Mouse (Mus musculus): ENCODE results near the gene Gm21987. TPM values are rescaled to one million over a fixed set of nuclear protein-coding genes. Genes with fewer than 3 reads are reported as not detected.

The Gm21987 gene
- polyA plus RNA-seq, 1 experiment from 2014 or later, result not detected

DNA sequence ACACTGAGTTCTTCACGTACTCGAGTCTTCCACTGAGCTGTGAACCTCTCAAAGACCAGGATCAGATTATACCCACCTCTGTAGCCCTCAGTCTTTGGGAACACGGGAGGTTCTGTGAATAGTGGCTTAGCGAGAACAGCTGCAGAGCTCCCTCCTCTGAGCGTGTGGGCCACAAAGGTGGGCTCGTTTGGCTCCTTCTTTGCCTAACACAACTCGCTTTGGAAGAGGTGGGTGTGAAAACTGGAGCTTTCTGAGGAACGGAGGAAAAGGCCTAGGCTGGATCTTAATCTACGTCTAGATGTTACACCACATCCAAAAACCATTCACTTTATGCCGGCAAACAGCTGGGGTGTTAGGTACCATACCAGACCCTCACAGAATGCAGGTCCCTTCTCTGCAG is 18.6 kb downstream of the Gm21987 start:
- Histone ChIP-seq H3K27me3 (ENCODE audit: control insufficient read depth, insufficient read depth, low read length) (no peaks in the 10 kb centered on the region), H3K36me3 (replicated peaks; ENCODE audit: control insufficient read depth, insufficient read depth) (no peaks in the 10 kb centered on the region), H3K27ac (no peak overlapping the region), H3K4me3 (replicated peaks; ENCODE audit: low read length) (no peak overlapping the region), H3K9me3 (ENCODE audit: control insufficient read depth, low read length) (no peaks in the 10 kb centered on the region), H3K4me1 (replicated peaks; ENCODE audit: control insufficient read depth, insufficient read depth, low read length) (no peaks in the 10 kb centered on the region), H3K4me2 (replicated peaks) (no peak overlapping the region), H3K9ac (no peak overlapping the region)
- ATAC-seq (ENCODE audit: low FRiP score), result no peak
- no peak for DNase-seq (ENCODE audit: low spot score)
- 88% methylated on average over 10 of the region's 10 CpGs for WGBS

DNA sequence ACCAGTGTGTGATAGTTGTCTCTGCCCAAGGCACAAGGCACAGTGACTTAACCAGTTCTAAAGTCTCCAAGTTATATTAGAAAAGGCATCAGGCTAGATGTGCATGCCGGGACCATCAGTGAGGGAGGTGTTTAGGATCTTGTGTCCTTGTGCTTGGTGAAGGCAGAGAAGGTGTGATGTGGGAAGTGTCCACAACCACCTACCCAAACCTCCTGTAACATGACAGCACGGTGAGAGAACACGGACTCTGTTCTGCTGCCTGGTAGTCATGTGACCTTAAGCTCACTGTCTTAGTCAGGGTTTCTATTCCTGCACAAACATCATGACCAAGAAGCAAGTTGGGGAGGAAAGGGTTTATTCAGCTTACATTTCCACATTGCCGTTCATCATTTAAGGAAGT is 19.4 kb downstream of the Gm21987 start:
- H3K27me3 ChIP-seq (ENCODE audit: control insufficient read depth, insufficient read depth, low read length), result no peaks in the 10 kb centered on the region
- no peak overlapping the region for H3K27ac ChIP-seq
- H3K4me3 ChIP-seq (replicated peaks; ENCODE audit: low read length), result no peak overlapping the region
- 86% methylated on average over 4 of the region's 4 CpGs for WGBS
- ATAC-seq (ENCODE audit: low FRiP score) (no peak), DNase-seq (ENCODE audit: low spot score) (no peak)
- H3K4me2 ChIP-seq (replicated peaks), result no peak overlapping the region
- no peaks in the 10 kb centered on the region for H3K4me1 ChIP-seq (replicated peaks; ENCODE audit: control insufficient read depth, insufficient read depth, low read length)
- H3K9me3 ChIP-seq (ENCODE audit: control insufficient read depth, low read length), result no peaks in the 10 kb centered on the region
- H3K36me3 ChIP-seq (replicated peaks; ENCODE audit: control insufficient read depth, insufficient read depth), result no peaks in the 10 kb centered on the region
- no peak overlapping the region for H3K9ac ChIP-seq

DNA sequence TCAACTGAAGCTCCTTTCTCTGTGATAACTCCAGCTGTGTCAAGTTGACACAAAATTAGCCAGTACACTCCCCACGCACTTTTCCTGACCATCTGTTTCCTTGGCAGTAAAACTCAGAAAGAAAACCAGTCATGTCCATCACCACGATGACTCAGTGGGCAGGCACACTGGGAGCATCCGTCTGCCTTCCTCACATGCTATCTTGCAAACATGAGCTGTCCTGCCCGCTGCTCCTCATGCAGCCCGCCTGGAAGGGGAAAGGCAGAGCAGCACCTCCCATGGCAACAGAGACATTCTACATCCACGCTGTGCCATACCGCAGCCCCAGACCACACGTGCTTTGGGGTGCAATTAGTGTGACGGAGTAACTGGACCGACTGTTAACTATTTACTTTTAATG is 21.5 kb downstream of the Gm21987 start:
- DNase-seq (ENCODE audit: low spot score), result no peak
- Histone ChIP-seq H3K36me3 (replicated peaks; ENCODE audit: control insufficient read depth, insufficient read depth) (no peaks in the 10 kb centered on the region), H3K9me3 (ENCODE audit: control insufficient read depth, low read length) (no peaks in the 10 kb centered on the region), H3K4me2 (replicated peaks) (no peak overlapping the region), H3K9ac (no peak overlapping the region), H3K4me3 (replicated peaks; ENCODE audit: low read length) (no peak overlapping the region), H3K27me3 (ENCODE audit: control insufficient read depth, insufficient read depth, low read length) (no peaks in the 10 kb centered on the region), H3K4me1 (replicated peaks; ENCODE audit: control insufficient read depth, insufficient read depth, low read length) (no peaks in the 10 kb centered on the region), H3K27ac (no peak overlapping the region)
- no peak for ATAC-seq (ENCODE audit: low FRiP score)
- 58% methylated on average over 10 of the region's 10 CpGs for WGBS

DNA sequence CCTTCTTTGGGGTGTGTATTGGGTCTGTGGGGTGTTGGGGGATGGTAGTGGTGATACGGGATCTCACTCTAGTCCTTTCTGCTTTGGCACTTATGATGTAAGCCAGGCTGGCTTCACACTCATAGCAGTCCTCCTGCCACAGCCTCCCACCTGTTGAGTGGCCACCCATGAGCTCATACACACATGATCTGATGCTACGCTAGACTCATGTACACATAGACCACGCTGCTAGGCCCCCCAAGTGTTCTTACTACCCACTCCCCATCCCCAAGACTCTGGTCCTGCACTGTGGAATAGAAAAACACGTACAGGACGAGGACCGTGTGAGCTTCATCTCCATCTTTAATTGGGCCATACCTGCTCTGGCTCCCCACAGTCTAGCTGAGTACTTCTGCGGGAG is 22.2 kb downstream of the Gm21987 start:
- no peak for DNase-seq (ENCODE audit: low spot score)
- H3K4me1 ChIP-seq (replicated peaks; ENCODE audit: control insufficient read depth, insufficient read depth, low read length), result no peaks in the 10 kb centered on the region
- no peak overlapping the region for H3K4me2 ChIP-seq (replicated peaks)
- H3K9ac ChIP-seq, result no peak overlapping the region
- H3K9me3 ChIP-seq (ENCODE audit: control insufficient read depth, low read length), result no peaks in the 10 kb centered on the region
- WGBS, result 91% methylated on average over 7 of the region's 7 CpGs
- ATAC-seq (ENCODE audit: low FRiP score), result no peak
- H3K36me3 ChIP-seq (replicated peaks; ENCODE audit: control insufficient read depth, insufficient read depth), result no peaks in the 10 kb centered on the region
- no peak overlapping the region for H3K27ac ChIP-seq
- no peak overlapping the region for H3K4me3 ChIP-seq (replicated peaks; ENCODE audit: low read length)
- no peaks in the 10 kb centered on the region for H3K27me3 ChIP-seq (ENCODE audit: control insufficient read depth, insufficient read depth, low read length)

DNA sequence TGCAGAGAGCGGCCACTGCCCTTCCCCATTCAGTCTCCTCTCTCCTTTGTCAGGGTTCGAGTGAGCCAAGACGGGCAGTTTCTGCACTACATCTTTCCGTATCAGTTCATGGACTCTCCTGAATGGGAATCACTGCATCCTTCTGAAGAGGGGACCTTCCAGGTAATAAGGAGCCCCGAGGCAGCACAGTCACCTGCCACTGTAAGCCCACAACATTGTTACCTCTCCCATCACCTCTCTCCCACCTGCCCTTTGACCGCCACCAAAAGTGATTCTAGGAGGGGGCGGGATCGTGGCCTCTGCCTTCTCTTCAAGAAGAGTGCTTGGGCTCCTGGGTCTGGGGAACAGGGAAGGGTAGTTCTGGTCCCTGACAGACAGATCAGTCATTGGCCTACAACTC is 22.6 kb downstream of the Gm21987 start:
- H3K27ac ChIP-seq, result no peak overlapping the region

DNA sequence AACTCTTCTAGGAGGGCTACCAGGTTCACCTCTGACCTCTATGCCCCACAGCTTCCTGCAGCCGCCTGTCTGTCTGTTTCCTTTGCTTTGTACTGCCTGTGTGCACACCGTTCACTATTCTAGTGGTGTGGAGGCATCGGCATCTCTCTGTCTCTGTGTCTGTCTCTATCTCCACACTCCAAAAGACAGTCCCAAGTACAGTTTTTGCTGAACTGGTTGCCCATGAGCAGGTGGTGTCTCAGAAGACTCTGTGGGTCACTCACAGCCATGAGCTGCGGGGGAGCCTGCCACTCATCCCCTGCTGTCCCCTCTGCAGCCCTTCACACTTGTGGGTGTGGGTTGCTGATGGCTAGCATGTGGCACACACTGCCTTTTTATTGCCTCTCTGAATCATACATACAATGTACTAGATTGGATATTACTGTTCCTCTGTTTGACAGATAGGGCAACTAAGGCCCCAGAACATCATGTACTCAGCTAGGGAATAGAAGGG is 23.2 kb downstream of the Gm21987 start:
- H3K4me2 ChIP-seq (replicated peaks), result no peak overlapping the region
- no peak for ATAC-seq (ENCODE audit: low FRiP score)
- WGBS, result 80% methylated on average over 4 of the region's 4 CpGs

More for the DNA sequence above, 22.6 kb downstream of the Gm21987 start:
- no peak overlapping the region for H3K9ac ChIP-seq
- ATAC-seq (ENCODE audit: low FRiP score), result no peak
- 90% methylated on average over 8 of the region's 8 CpGs for WGBS
- no peak for DNase-seq (ENCODE audit: low spot score)
- no peaks in the 10 kb centered on the region for H3K4me1 ChIP-seq (replicated peaks; ENCODE audit: control insufficient read depth, insufficient read depth, low read length)
- no peaks in the 10 kb centered on the region for H3K9me3 ChIP-seq (ENCODE audit: control insufficient read depth, low read length)
- H3K4me2 ChIP-seq (replicated peaks), result no peak overlapping the region
- no peaks in the 10 kb centered on the region for H3K36me3 ChIP-seq (replicated peaks; ENCODE audit: control insufficient read depth, insufficient read depth)
- H3K27me3 ChIP-seq (ENCODE audit: control insufficient read depth, insufficient read depth, low read length), result no peaks in the 10 kb centered on the region
- H3K4me3 ChIP-seq (replicated peaks; ENCODE audit: low read length), result no peak overlapping the region

DNA sequence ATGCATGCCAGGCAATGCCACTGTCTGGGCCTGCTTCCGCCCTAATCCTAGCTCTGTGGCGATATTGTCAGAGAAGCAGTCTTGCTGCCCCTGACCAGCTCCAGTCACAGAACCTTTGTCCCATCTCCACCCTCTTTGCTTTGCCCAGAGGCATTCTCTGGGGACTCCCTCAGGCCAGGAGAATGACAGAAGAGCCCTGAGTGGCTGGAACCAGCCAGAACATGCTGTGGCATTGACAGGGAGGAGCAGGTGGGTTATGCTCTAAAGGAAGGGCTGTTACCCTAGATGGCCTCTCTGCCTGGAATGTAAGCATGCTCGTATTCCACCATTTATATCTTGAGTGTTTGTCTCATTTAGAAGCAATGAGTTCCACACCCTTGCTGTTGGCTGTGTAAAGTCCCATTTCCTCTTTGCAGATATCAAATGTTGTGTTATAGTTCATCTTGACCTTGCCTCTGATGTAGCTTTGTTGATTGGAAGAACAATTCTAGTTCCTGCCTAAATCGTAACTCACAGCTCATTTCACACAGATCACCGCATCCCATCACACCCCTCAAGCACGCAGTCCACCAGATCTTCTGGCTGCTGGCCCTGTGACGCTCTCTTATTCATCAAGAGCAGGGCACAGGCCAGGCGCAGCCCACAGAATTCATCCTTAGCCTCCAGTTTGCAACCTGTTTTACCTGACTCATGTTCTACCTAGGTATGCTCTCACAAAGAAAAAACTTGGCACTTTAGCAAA is 24.0 kb downstream of the Gm21987 start:
- DNase-seq (ENCODE audit: low spot score) (no peak), ATAC-seq (ENCODE audit: low FRiP score) (no peak)
- Histone ChIP-seq H3K36me3 (replicated peaks; ENCODE audit: control insufficient read depth, insufficient read depth) (no peaks in the 10 kb centered on the region), H3K4me2 (replicated peaks) (no peak overlapping the region), H3K27ac (no peak overlapping the region), H3K4me3 (replicated peaks; ENCODE audit: low read length) (no peak overlapping the region), H3K9ac (no peak overlapping the region), H3K4me1 (replicated peaks; ENCODE audit: control insufficient read depth, insufficient read depth, low read length) (no peaks in the 10 kb centered on the region), H3K27me3 (ENCODE audit: control insufficient read depth, insufficient read depth, low read length) (no peaks in the 10 kb centered on the region), H3K9me3 (ENCODE audit: control insufficient read depth, low read length) (no peaks in the 10 kb centered on the region)
- 87% methylated on average over 8 of the region's 8 CpGs for WGBS

More for the DNA sequence above, 23.2 kb downstream of the Gm21987 start:
- H3K4me3 ChIP-seq (replicated peaks; ENCODE audit: low read length), result no peak overlapping the region
- no peaks in the 10 kb centered on the region for H3K27me3 ChIP-seq (ENCODE audit: control insufficient read depth, insufficient read depth, low read length)
- no peaks in the 10 kb centered on the region for H3K4me1 ChIP-seq (replicated peaks; ENCODE audit: control insufficient read depth, insufficient read depth, low read length)
- no peaks in the 10 kb centered on the region for H3K36me3 ChIP-seq (replicated peaks; ENCODE audit: control insufficient read depth, insufficient read depth)
- H3K9ac ChIP-seq, result no peak overlapping the region
- no peak overlapping the region for H3K27ac ChIP-seq
- no peaks in the 10 kb centered on the region for H3K9me3 ChIP-seq (ENCODE audit: control insufficient read depth, low read length)
- no peak for DNase-seq (ENCODE audit: low spot score)

DNA sequence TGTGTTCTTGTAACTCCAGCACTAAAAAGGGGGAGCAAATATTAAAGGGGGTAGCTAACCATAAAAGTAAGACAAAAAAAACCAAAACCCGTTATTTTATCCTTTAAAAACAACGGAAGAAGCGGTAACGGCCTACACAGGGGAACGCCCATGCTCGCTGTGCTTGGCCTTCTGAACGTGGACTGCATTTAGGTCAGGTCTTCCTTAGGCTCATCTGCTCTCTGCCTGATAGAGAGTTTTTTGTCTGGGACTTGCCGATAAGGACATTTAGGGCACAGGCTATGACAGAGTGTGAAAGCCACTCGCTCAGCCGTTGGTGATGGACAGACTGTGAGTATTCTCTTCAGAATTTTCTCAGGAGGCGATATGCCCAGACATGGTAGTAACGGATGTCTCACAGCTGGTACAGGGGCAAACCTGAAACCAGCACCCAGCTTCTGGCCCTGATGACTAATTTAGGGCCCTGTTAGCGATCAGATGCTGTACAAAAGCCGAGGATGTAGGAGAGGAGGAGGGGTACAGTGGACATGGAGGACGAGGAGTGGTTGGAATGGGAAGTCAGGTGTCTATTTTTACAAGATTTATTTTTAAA is 25.0 kb downstream of the Gm21987 start:
- no peak for DNase-seq (ENCODE audit: low spot score)
- 87% methylated on average over 15 of the region's 15 CpGs for WGBS
- H3K36me3 ChIP-seq (replicated peaks; ENCODE audit: control insufficient read depth, insufficient read depth), result no peaks in the 10 kb centered on the region
- ATAC-seq (ENCODE audit: low FRiP score), result no peak
- no peaks in the 10 kb centered on the region for H3K9me3 ChIP-seq (ENCODE audit: control insufficient read depth, low read length)
- H3K4me1 ChIP-seq (replicated peaks; ENCODE audit: control insufficient read depth, insufficient read depth, low read length), result no peaks in the 10 kb centered on the region
- no peaks in the 10 kb centered on the region for H3K27me3 ChIP-seq (ENCODE audit: control insufficient read depth, insufficient read depth, low read length)
- no peak overlapping the region for H3K9ac ChIP-seq
- H3K4me2 ChIP-seq (replicated peaks), result no peak overlapping the region
- no peak overlapping the region for H3K4me3 ChIP-seq (replicated peaks; ENCODE audit: low read length)
- no peak overlapping the region for H3K27ac ChIP-seq

DNA sequence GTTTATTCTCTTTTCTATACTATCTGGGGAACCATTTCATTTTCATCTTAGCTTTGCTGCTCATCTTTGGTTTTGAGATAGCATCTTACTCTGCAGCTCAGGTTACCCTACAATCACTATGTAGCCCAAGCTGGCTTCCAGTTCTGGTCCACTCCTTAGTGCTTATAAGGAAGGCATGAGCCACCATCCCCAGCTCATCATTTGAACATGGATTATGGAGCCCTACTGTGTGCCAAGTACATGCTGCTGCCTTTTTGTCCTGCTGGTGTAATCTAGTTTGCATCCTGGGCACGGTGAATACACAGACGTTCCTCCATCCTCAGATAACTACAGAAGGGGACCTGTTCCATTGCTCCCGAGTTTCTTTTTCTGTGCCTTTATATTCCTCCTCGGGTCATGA is 26.0 kb downstream of the Gm21987 start:
- ATAC-seq (ENCODE audit: low FRiP score) (no peak), DNase-seq (ENCODE audit: low spot score) (no peak)
- Histone ChIP-seq H3K36me3 (replicated peaks; ENCODE audit: control insufficient read depth, insufficient read depth) (no peaks in the 10 kb centered on the region), H3K9me3 (ENCODE audit: control insufficient read depth, low read length) (no peaks in the 10 kb centered on the region), H3K27ac (no peak overlapping the region), H3K4me2 (replicated peaks) (no peak overlapping the region), H3K27me3 (ENCODE audit: control insufficient read depth, insufficient read depth, low read length) (no peaks in the 10 kb centered on the region), H3K9ac (no peak overlapping the region), H3K4me1 (replicated peaks; ENCODE audit: control insufficient read depth, insufficient read depth, low read length) (no peaks in the 10 kb centered on the region), H3K4me3 (replicated peaks; ENCODE audit: low read length) (no peak overlapping the region)
- 93% methylated on average over 4 of the region's 4 CpGs for WGBS
